Mouse (Mus musculus): ENCODE results near the gene Stk35. TPM values are rescaled to one million over a fixed set of nuclear protein-coding genes. Genes with fewer than 3 reads are reported as not detected.

Stk35 gene
- total and polyA plus RNA-seq, 3 experiments: 10.4 to 22.9 (median 10.9) TPM

DNA sequence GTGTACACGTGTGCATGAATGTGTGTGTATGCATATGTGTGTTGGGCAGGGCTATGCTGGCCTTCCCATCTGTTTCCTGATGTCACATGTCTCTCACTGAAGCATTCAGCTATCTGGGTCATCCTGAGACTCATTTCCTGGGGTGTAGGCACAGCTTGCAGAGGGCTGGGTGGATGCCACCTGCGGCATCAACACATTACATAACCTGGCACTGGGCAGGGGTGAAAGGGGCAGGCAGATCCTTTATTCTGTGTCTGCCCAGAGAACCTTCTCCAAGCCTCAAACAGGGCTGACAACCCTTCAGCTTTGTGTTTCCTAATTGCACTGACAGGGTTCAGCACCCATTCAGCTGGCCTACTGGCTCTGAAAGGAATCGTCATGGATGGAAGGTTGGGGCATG is 64.6 kb downstream of the Stk35 start:
- Histone ChIP-seq H3K9me3 (replicated peaks) (no peaks in the 10 kb centered on the region), H3K27me3 (ENCODE audit: insufficient read depth, low read length) (0 out of 2 replicates have a peak, but pooled peaks cover 6% of the 10 kb centered on the region), H3K4me3 (ENCODE audit: low read depth, low read length) (no peak overlapping the region), H3K4me1 (ENCODE audit: insufficient read depth, low read depth, low read length) (no peaks in the 10 kb centered on the region), H3K36me3 (replicated peaks) (no peaks in the 10 kb centered on the region)
- no peak for ATAC-seq (ENCODE audit: extremely low read depth, insufficient number of reproducible peaks, low FRiP score, poor library complexity, severe bottlenecking)
- no peak for DNase-seq (ENCODE audit: low spot score)
- TF ChIP-seq POLR2AphosphoS5 (IDR thresholded peaks at IDR 0.05; ENCODE audit: insufficient replicate concordance, low read depth, low read length) (no peak), CTCF (IDR thresholded peaks at IDR 0.05; ENCODE audit: low read depth, low read length) (no peak), GATA1 (IDR thresholded peaks at IDR 0.05; ENCODE audit: borderline replicate concordance, low read length) (no peak), TAL1 (conservative IDR thresholded peaks at IDR 0.05; ENCODE audit: low read depth, low read length) (no peak), GATA2 (IDR thresholded peaks at IDR 0.05; ENCODE audit: borderline replicate concordance, low read depth, low read length) (no peak)

DNA sequence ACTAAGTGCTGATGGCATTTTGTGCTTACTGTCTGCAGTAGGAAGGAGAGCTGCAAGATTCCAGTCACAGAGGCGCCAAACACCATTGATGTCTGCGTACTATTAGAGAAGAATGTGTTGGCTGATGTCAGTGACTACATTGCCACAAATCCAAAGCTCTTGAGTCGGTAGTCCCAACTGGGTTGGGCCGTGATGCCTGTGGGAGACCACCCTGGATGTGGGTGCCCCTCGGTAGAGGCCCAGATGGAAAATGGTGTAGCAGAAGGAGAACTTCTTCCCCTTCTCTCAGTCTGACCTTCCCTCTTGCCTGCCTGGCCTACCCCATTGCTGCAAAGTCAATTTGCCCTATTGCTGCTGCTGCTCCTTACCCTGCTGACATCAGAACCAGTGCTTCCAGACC is 68.8 kb downstream of the Stk35 start:
- H3K9me3 ChIP-seq (replicated peaks): no peaks in the 10 kb centered on the region
- ATAC-seq (ENCODE audit: extremely low read depth, insufficient number of reproducible peaks, low FRiP score, poor library complexity, severe bottlenecking) (no peak), DNase-seq (ENCODE audit: low spot score) (no peak)

DNA sequence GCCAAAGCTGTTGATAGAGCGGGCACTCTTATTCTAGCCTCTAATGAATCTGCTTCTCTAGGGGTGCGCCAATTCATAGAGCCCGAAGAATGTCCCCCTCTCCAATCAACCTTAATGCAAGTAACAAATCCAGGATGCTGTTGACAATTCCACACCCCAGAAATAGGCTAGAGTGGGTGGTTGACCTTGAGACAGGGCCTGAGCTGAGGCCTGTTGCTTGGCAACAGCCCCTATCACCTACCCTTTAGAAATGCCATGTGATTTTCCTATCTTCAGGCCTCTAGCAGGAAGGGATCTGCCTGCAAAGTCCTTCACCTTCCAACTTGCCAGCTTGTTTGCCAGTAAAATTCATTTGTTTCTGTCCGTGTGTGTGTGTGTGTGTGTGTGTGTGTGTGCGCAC is 70.9 kb downstream of the Stk35 start:
- no peaks in the 10 kb centered on the region for H3K9me3 ChIP-seq (replicated peaks)
- peaks cover 12% of the 10 kb centered on the region for H3K27me3 ChIP-seq (ENCODE audit: insufficient read depth, low read length)
- H3K4me1 ChIP-seq (ENCODE audit: insufficient read depth, low read depth, low read length): no peaks in the 10 kb centered on the region
- DNase-seq (ENCODE audit: low spot score) (no peak), ATAC-seq (ENCODE audit: extremely low read depth, insufficient number of reproducible peaks, low FRiP score, poor library complexity, severe bottlenecking) (no peak)
- H3K4me3 ChIP-seq (ENCODE audit: low read depth, low read length): no peak overlapping the region
- TF ChIP-seq TAL1 (conservative IDR thresholded peaks at IDR 0.05; ENCODE audit: low read depth, low read length) (no peak), GATA2 (IDR thresholded peaks at IDR 0.05; ENCODE audit: borderline replicate concordance, low read depth, low read length) (no peak), CTCF (IDR thresholded peaks at IDR 0.05; ENCODE audit: low read depth, low read length) (no peak), POLR2AphosphoS5 (IDR thresholded peaks at IDR 0.05; ENCODE audit: insufficient replicate concordance, low read depth, low read length) (no peak), GATA1 (IDR thresholded peaks at IDR 0.05; ENCODE audit: borderline replicate concordance, low read length) (no peak)
- H3K36me3 ChIP-seq (replicated peaks): no peaks in the 10 kb centered on the region

More for the DNA sequence above, 68.8 kb downstream of the Stk35 start:
- Histone ChIP-seq H3K4me1 (ENCODE audit: insufficient read depth, low read depth, low read length) (no peaks in the 10 kb centered on the region), H3K36me3 (replicated peaks) (no peaks in the 10 kb centered on the region), H3K4me3 (ENCODE audit: low read depth, low read length) (no peak overlapping the region), H3K27me3 (ENCODE audit: insufficient read depth, low read length) (0 out of 2 replicates have a peak, but pooled peaks cover 6% of the 10 kb centered on the region)
- TF ChIP-seq TAL1 (conservative IDR thresholded peaks at IDR 0.05; ENCODE audit: low read depth, low read length): no peak
- TF ChIP-seq CTCF (IDR thresholded peaks at IDR 0.05; ENCODE audit: low read depth, low read length): no peak
- TF ChIP-seq GATA1 (IDR thresholded peaks at IDR 0.05; ENCODE audit: borderline replicate concordance, low read length): no peak
- no peak for TF ChIP-seq GATA2 (IDR thresholded peaks at IDR 0.05; ENCODE audit: borderline replicate concordance, low read depth, low read length)
- no peak for TF ChIP-seq POLR2AphosphoS5 (IDR thresholded peaks at IDR 0.05; ENCODE audit: insufficient replicate concordance, low read depth, low read length)

DNA sequence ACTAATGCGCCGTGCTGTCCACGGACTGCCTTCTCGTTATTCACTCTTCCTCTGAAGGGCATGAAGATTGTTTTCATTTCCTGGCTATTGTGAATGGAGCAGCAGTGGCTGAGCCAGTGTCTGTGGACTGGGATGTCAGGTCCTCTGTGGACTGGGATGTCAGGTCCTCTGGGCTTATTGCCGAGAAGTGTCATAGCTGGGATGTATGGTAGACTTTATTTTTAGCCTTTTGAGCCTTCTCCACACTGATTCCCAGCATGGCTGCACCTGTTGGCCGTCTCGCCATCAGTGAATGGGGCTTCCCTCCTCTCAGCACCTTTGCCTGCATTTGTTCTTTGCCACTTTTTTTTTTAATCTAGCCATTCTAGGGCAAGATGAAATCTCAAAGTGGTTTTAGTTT is 71.8 kb downstream of the Stk35 start:
- H3K9me3 ChIP-seq (replicated peaks): no peaks in the 10 kb centered on the region
- ATAC-seq (ENCODE audit: extremely low read depth, insufficient number of reproducible peaks, low FRiP score, poor library complexity, severe bottlenecking) (no peak), DNase-seq (ENCODE audit: low spot score) (no peak)
- H3K36me3 ChIP-seq (replicated peaks): no peaks in the 10 kb centered on the region
- peaks cover 9% of the 10 kb centered on the region for H3K27me3 ChIP-seq (ENCODE audit: insufficient read depth, low read length)
- TF ChIP-seq GATA2 (IDR thresholded peaks at IDR 0.05; ENCODE audit: borderline replicate concordance, low read depth, low read length) (no peak), TAL1 (conservative IDR thresholded peaks at IDR 0.05; ENCODE audit: low read depth, low read length) (no peak), POLR2AphosphoS5 (IDR thresholded peaks at IDR 0.05; ENCODE audit: insufficient replicate concordance, low read depth, low read length) (no peak), GATA1 (IDR thresholded peaks at IDR 0.05; ENCODE audit: borderline replicate concordance, low read length) (no peak), CTCF (IDR thresholded peaks at IDR 0.05; ENCODE audit: low read depth, low read length) (no peak)
- H3K4me3 ChIP-seq (ENCODE audit: low read depth, low read length): no peak overlapping the region
- H3K4me1 ChIP-seq (ENCODE audit: insufficient read depth, low read depth, low read length): no peaks in the 10 kb centered on the region

DNA sequence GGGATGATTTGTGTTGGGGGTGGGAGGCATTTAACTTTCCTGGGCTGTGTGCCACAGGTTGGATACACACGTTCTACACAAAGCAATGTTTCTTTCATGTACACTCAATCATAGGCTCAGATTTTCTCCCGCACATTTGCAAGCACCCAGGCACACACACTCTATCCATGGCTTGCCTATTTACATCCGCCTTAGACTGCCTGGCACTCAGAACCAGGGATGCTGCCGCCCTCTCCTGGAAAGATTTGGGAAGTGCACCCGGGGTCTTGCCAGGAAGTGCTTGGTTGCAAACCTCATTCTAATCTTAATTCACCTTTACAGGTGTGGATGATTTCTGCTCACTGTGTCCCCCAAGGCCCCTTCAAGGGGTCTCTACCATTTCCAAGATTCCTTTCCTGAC is 73.2 kb downstream of the Stk35 start:
- peak; percentile 27 for DNase-seq (ENCODE audit: low spot score)
- Histone ChIP-seq H3K9me3 (replicated peaks) (no peaks in the 10 kb centered on the region), H3K36me3 (replicated peaks) (no peaks in the 10 kb centered on the region), H3K4me3 (ENCODE audit: low read depth, low read length) (no peak overlapping the region), H3K27me3 (ENCODE audit: insufficient read depth, low read length) (peaks cover 9% of the 10 kb centered on the region), H3K4me1 (ENCODE audit: insufficient read depth, low read depth, low read length) (no peaks in the 10 kb centered on the region)
- TF ChIP-seq CTCF (IDR thresholded peaks at IDR 0.05; ENCODE audit: low read depth, low read length) (peak; percentile 85), GATA2 (IDR thresholded peaks at IDR 0.05; ENCODE audit: borderline replicate concordance, low read depth, low read length) (no peak)
- ATAC-seq (ENCODE audit: extremely low read depth, insufficient number of reproducible peaks, low FRiP score, poor library complexity, severe bottlenecking): no peak

DNA sequence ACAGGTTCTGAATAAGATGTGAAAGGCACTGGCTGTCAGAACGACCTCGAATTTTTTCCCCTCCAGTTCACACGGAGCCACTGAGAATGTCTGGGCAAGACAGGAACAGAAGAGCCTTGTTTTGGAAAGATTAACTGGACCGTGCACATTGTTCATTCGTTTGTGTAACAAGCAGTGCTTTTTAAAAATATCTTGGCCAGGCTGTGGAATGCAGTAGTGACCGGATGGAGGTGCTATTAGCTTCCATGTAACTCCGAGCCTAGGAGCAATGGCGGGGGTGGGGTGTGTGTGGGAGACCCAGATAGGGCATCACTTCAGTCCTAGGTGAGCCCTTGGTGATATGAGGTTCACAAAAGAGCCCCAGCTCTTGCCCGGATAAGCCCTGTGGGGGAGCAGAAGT is 73.8 kb downstream of the Stk35 start:
- Histone ChIP-seq H3K9me3 (replicated peaks) (no peaks in the 10 kb centered on the region), H3K36me3 (replicated peaks) (no peaks in the 10 kb centered on the region), H3K4me1 (ENCODE audit: insufficient read depth, low read depth, low read length) (no peaks in the 10 kb centered on the region), H3K4me3 (ENCODE audit: low read depth, low read length) (no peak overlapping the region), H3K27me3 (ENCODE audit: insufficient read depth, low read length) (peaks cover 9% of the 10 kb centered on the region)
- ATAC-seq (ENCODE audit: extremely low read depth, insufficient number of reproducible peaks, low FRiP score, poor library complexity, severe bottlenecking): no peak
- TF ChIP-seq GATA1 (IDR thresholded peaks at IDR 0.05; ENCODE audit: borderline replicate concordance, low read length) (no peak), TAL1 (conservative IDR thresholded peaks at IDR 0.05; ENCODE audit: low read depth, low read length) (no peak), CTCF (IDR thresholded peaks at IDR 0.05; ENCODE audit: low read depth, low read length) (no peak), POLR2AphosphoS5 (IDR thresholded peaks at IDR 0.05; ENCODE audit: insufficient replicate concordance, low read depth, low read length) (no peak), GATA2 (IDR thresholded peaks at IDR 0.05; ENCODE audit: borderline replicate concordance, low read depth, low read length) (no peak)
- DNase-seq (ENCODE audit: low spot score): no peak

All from G1E (cell line).